Mouse (Mus musculus) ES-Bruce4 (cell line): ENCODE results near the gene Tuba1c. TPM values are rescaled to one million over a fixed set of nuclear protein-coding genes. Genes with fewer than 3 reads are reported as not detected.

ENCODE experiments used
- H3K27ac ChIP-seq: 2 replicates; pipeline ENCODE4 v1.5.1; 2012; ENCODE audit warnings: low read length, inconsistent platforms; ENCODE audit not compliant: insufficient read depth
- H3K27me3 ChIP-seq: 2 replicates; pipeline ENCODE4 v1.6.1; 2012; ENCODE audit warnings: mild to moderate bottlenecking, low read length, inconsistent platforms; ENCODE audit not compliant: control insufficient read depth, poor library complexity, insufficient read depth, severe bottlenecking
- H3K36me3 ChIP-seq: 2 replicates; pipeline ENCODE4 v1.6.1; 2012; ENCODE audit warnings: inconsistent platforms, mild to moderate bottlenecking, low read length, moderate library complexity; ENCODE audit not compliant: control insufficient read depth, poor library complexity, insufficient read depth, severe bottlenecking
- H3K4me1 ChIP-seq: one replicate; pipeline ENCODE4 v1.8.1; 2011; ENCODE audit warnings: low read length; ENCODE audit not compliant: control insufficient read depth, insufficient read depth
- H3K4me3 ChIP-seq: 2 replicates; pipeline ENCODE4 v1.5.1; 2011; ENCODE audit warnings: low read depth, mild to moderate bottlenecking, low read length
- H3K9ac ChIP-seq: 2 replicates; pipeline ENCODE4 v1.6.1; 2012; ENCODE audit warnings: low read depth, mild to moderate bottlenecking, inconsistent platforms; ENCODE audit not compliant: poor library complexity, severe bottlenecking
- H3K9me3 ChIP-seq: replicated peaks from 2 replicates; pipeline ENCODE4 v1.6.1; 2012; ENCODE audit warnings: mild to moderate bottlenecking, low read length, inconsistent platforms; ENCODE audit not compliant: control insufficient read depth, poor library complexity, insufficient read depth, severe bottlenecking
- CTCF ChIP-seq: IDR thresholded peaks from one replicate; pipeline ENCODE4 v1.8.1; 2011; ENCODE audit warnings: low read depth, low read length
- EP300 ChIP-seq: IDR thresholded peaks from 2 replicates; pipeline ENCODE4 v1.6.1; 2011; ENCODE audit warnings: low read depth, low read length; ENCODE audit not compliant: insufficient read depth
- POLR2A ChIP-seq: IDR thresholded peaks from one replicate; pipeline ENCODE4 v1.8.1; 2011; ENCODE audit warnings: low read length; ENCODE audit not compliant: insufficient read depth
- polyA plus RNA-seq: library from polyadenylated mRNA; stranded (reverse); fragments of >200 nt; gene quantifications from 2 replicates; pipeline ENCODE4 v1.2.4, GENCODE M21; 2011; ENCODE audit warnings: low read depth; ENCODE audit not compliant: missing spikeins, insufficient read depth, insufficient read length

Tuba1c gene
- polyA plus RNA-seq, 1 experiment, result 407 TPM

- TF ChIP-seq CTCF (peak; percentile 85), EP300 (no peak), POLR2A (peak; percentile 5)
- no peak overlapping the region for H3K9ac ChIP-seq
- H3K4me3 ChIP-seq, result no peak overlapping the region
- H3K36me3 ChIP-seq, result no peaks in the 10 kb centered on the region
- no peaks in the 10 kb centered on the region for H3K27me3 ChIP-seq
- no peaks in the 10 kb centered on the region for H3K9me3 ChIP-seq
- H3K4me1 ChIP-seq, result peaks cover 8% of the 10 kb centered on the region
- no peak overlapping the region for H3K27ac ChIP-seq
Observed at GRCm38 (mm10) chr15:98993865-98994264, 35.8 kb upstream of the Tuba1c start.

GRCm38 (mm10) chr15:98994957-98995520, 34.7 kb upstream of the Tuba1c start:
- Histone ChIP-seq H3K27ac (no peak overlapping the region), H3K27me3 (no peaks in the 10 kb centered on the region), H3K4me1 (peaks cover 8% of the 10 kb centered on the region), H3K4me3 (no peak overlapping the region), H3K9me3 (no peaks in the 10 kb centered on the region), H3K9ac (no peak overlapping the region), H3K36me3 (no peaks in the 10 kb centered on the region)
- TF ChIP-seq CTCF, result no peak
- TF ChIP-seq POLR2A, result no peak
- TF ChIP-seq EP300, result no peak

- H3K36me3 ChIP-seq, result no peaks in the 10 kb centered on the region
- TF ChIP-seq EP300, result no peak
- no peak for TF ChIP-seq CTCF
- TF ChIP-seq POLR2A, result no peak
- no peak overlapping the region for H3K9ac ChIP-seq
- H3K9me3 ChIP-seq, result no peaks in the 10 kb centered on the region
- H3K4me3 ChIP-seq, result no peak overlapping the region
- H3K27me3 ChIP-seq, result no peaks in the 10 kb centered on the region
- H3K27ac ChIP-seq, result 0 out of 2 replicates have a peak overlapping the region, but pooled peaks have one; percentile 66
- peaks cover 8% of the 10 kb centered on the region for H3K4me1 ChIP-seq
Observed at GRCm38 (mm10) chr15:98996840-98997239, 32.9 kb upstream of the Tuba1c start.

GRCm38 (mm10) chr15:98997938-98998774, 31.5 kb upstream of the Tuba1c start:
- Histone ChIP-seq H3K9ac (no peak overlapping the region), H3K36me3 (no peaks in the 10 kb centered on the region), H3K9me3 (no peaks in the 10 kb centered on the region), H3K4me3 (no peak overlapping the region), H3K27ac (peak overlapping the region; percentile 40), H3K4me1 (peaks cover 6% of the 10 kb centered on the region), H3K27me3 (no peaks in the 10 kb centered on the region)
- TF ChIP-seq EP300, result peak; percentile 71; the same call in 1 of the 2 replicates
- no peak for TF ChIP-seq CTCF
- TF ChIP-seq POLR2A, result no peak

- Histone ChIP-seq H3K4me3 (no peak overlapping the region), H3K9ac (no peak overlapping the region), H3K27me3 (no peaks in the 10 kb centered on the region), H3K36me3 (no peaks in the 10 kb centered on the region), H3K27ac (no peak overlapping the region), H3K4me1 (peaks cover 6% of the 10 kb centered on the region), H3K9me3 (no peaks in the 10 kb centered on the region)
- no peak for TF ChIP-seq EP300
- TF ChIP-seq CTCF, result no peak
- no peak for TF ChIP-seq POLR2A
Observed at GRCm38 (mm10) chr15:98998775-98999157, 30.9 kb upstream of the Tuba1c start.

- peak overlapping the region; percentile 14 for H3K27ac ChIP-seq
Observed at GRCm38 (mm10) chr15:99000535-99001283, 29.0 kb upstream of the Tuba1c start.

More at GRCm38 (mm10) chr15:99000535-99001283, 29.0 kb upstream of the Tuba1c start:
- no peak overlapping the region for H3K4me3 ChIP-seq
- no peaks in the 10 kb centered on the region for H3K27me3 ChIP-seq
- no peaks in the 10 kb centered on the region for H3K36me3 ChIP-seq
- peak overlapping the region; percentile 9 for H3K9ac ChIP-seq
- TF ChIP-seq POLR2A (no peak), CTCF (no peak), EP300 (no peak)
- no peaks in the 10 kb centered on the region for H3K9me3 ChIP-seq
- peaks cover 9% of the 10 kb centered on the region for H3K4me1 ChIP-seq
